Mouse (Mus musculus): ENCODE results near the gene Sec13. TPM values are rescaled to one million over a fixed set of nuclear protein-coding genes. Genes with fewer than 3 reads are reported as not detected.

The Sec13 gene
- polyA plus RNA-seq, 1 experiment = 229 TPM

DNA sequence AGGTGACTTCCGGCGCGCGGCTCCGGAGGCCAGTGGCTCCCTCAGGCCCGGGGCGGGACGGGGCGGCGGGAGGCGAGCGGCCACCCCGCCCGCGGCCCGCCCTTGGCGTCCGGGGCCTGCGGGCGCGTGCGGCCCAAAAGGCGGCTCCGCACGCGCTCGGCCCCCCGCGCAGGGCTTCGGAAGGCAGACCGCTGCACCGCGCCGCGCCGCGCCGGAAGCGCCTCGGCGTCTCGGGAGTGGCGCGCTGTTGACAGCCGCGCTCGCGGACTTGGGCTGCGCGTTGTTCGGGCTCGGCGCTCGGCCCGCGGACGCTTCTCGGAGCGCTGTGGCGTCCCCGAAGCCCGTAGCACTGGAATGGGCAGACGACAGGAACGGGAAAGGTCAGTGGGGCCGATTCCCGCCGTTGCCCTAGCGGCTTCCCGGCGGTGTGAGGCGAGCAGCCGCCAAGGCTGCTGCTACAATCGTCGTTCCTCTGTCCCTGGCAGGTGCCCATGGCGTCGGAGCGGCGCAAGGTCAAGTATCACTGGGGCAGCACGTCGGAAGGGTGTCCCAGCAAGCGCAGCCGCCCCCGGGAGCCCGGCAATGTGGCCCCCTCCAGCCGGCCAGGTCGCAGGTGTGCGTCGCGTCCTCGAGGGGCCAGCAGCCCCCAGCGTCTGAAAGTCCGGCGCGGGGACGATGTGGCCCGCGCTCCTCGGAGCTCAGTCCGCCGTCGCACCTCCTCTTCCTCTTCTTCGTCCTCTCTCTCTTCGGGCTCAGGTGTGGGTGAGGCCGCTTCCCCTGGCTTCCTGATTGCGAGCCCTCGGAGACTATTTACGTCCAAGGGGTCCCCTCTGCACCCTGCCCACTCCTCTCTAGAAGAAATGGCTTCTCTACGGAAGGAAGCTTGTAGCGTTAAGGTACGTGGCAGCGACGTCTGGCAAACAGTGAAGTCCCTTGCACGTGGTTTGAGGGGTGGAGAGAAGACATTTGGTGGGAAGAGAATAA lies 43.0 kb downstream of the Sec13 start:
- peak overlapping the region; percentile 84 for H3K4me2 ChIP-seq (ENCODE audit: low read depth)
- peak; percentile 52 for TF ChIP-seq POLR2AphosphoS2 (IDR thresholded peaks at IDR 0.05; ENCODE audit: insufficient read length, low read depth)
- TF ChIP-seq CEBPB (IDR thresholded peaks at IDR 0.05; ENCODE audit: insufficient read depth, poor library complexity, severe bottlenecking) = no peak
- no peak for TF ChIP-seq E2F4 (IDR thresholded peaks at IDR 0.05; ENCODE audit: insufficient read depth)
- no peak for TF ChIP-seq POLR2A (IDR thresholded peaks at IDR 0.05; ENCODE audit: insufficient read length, low read depth)

DNA sequence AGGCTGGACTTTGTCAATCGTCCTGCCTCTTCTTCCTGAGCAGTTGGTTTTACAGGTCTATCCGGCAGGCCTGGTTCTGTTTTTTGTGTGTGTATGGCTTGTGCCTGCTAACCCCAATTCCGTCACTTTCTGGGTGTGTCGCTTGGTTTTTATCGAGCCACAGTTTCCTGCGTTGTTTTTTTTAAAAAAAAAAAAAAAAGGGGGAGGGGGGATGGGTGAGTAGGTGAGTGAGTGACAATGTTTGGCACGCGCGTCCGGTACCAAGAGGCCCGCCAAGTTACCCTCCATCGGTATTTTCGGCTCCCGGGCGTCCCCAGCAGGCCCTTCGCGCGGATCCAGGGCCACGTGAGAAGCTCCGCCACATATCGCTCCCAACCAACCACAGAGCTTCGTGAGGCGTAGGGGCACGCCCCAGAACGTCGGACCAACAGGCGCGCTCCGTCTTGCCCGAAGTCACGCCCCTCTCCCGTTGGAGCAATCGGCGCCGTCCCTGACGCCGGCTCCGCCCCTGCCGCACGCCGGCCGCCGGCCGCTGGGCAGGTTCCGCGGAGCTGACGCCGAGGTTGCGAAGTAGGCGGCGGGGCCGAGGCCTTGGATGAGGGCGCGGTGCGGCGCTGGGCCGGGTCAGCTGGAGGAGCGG lies 43.8 kb downstream of the Sec13 start, which contains the start of gene Tatdn2:
Gene Tatdn2, plus strand, starts transcription at position 469 of the 640 bp plus-strand sequence.
- no peaks in the 10 kb centered on the region for H3K27me3 ChIP-seq (ENCODE audit: control insufficient read depth, insufficient read depth, insufficient read length)
- H3K79me2 ChIP-seq (ENCODE audit: control insufficient read depth, insufficient read depth) = peaks cover 61% of the 10 kb centered on the region
- H3K36me3 ChIP-seq (ENCODE audit: control insufficient read depth, insufficient read depth) = peaks cover 13% of the 10 kb centered on the region
- TF ChIP-seq MAX (IDR thresholded peaks at IDR 0.05; ENCODE audit: low read depth) (no peak), MYOD1 (IDR thresholded peaks at IDR 0.05; ENCODE audit: control insufficient read depth in 1 of 3, insufficient read length in 2 of 3, low read depth in 2 of 3) (peak in 1 of 3 experiments; percentile 28), POLR2A (IDR thresholded peaks at IDR 0.05; ENCODE audit: insufficient read length, low read depth) (peak; percentile 94), POLR2AphosphoS2 (IDR thresholded peaks at IDR 0.05; ENCODE audit: insufficient read length, low read depth) (peak; percentile 91), USF1 (IDR thresholded peaks at IDR 0.05; ENCODE audit: low read depth) (peak; percentile 72), CEBPB (IDR thresholded peaks at IDR 0.05; ENCODE audit: insufficient read depth, poor library complexity, severe bottlenecking) (no peak), MYOG (IDR thresholded peaks at IDR 0.05; ENCODE audit: control insufficient read depth in 1 of 3, insufficient read depth in 1 of 3, insufficient read length in 2 of 3, low read depth in 2 of 3) (peak in 1 of 3 experiments; percentile 18)
- H3K4me3 ChIP-seq = peak within 1 kb of the TSS; percentile 69
- peak within 1 kb of the TSS; percentile 85 for H3K4me2 ChIP-seq (ENCODE audit: low read depth)
- peak within 1 kb of the TSS; percentile 100 for H3ac ChIP-seq (ENCODE audit: control insufficient read depth, insufficient read length)

More for the DNA sequence above, 43.0 kb downstream of the Sec13 start:
- H3K79me2 ChIP-seq (ENCODE audit: control insufficient read depth, insufficient read depth) = peaks cover 55% of the 10 kb centered on the region
- peaks cover 16% of the 10 kb centered on the region for H3K36me3 ChIP-seq (ENCODE audit: control insufficient read depth, insufficient read depth)
- H3K27me3 ChIP-seq (ENCODE audit: control insufficient read depth, insufficient read depth, insufficient read length) = no peaks in the 10 kb centered on the region
- H3ac ChIP-seq (ENCODE audit: control insufficient read depth, insufficient read length) = peak overlapping the region; percentile 100
- H3K4me3 ChIP-seq = peak overlapping the region; percentile 69

DNA sequence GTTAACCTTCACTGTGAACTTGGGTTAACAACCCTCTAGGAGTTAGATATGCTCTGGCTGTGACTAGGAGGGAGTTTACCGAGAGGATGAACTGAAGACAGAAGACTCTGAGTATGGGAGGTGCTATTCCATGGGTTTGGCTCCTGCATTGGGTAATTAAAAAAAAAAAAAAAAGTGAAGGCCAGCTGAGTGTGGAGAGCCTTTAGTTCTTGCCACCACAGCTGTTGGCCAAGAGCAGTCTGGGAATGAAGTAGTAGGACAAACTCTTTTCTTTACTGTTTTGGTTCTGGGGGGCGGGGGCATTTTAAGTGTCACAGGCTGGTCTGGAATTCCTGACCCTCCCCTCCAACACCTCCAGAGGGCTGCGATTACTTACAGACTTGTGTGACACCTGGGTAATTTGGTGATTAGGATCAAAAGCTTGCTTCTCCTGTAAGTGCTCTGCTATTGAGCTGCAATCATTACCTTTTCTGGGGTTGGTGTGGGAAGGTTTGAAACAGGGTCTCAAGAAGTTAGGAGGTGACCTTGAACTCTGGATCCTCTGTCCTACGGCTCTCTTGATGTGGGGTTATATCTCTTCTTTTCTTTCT lies 44.7 kb downstream of the Sec13 start:
- TF ChIP-seq MAX (IDR thresholded peaks at IDR 0.05; ENCODE audit: low read depth) (no peak), MYOG (IDR thresholded peaks at IDR 0.05; ENCODE audit: control insufficient read depth in 1 of 3, insufficient read depth in 1 of 3, insufficient read length in 2 of 3, low read depth in 2 of 3) (peak in 1 of 3 experiments; percentile 8), SRF (IDR thresholded peaks at IDR 0.05; ENCODE audit: control insufficient read depth, insufficient read length, low read depth) (no peak), MYOD1 (IDR thresholded peaks at IDR 0.05; ENCODE audit: control insufficient read depth in 1 of 3, insufficient read length in 2 of 3, low read depth in 2 of 3) (peak in 2 of 3 experiments; percentile 15 to 17), POLR2AphosphoS2 (IDR thresholded peaks at IDR 0.05; ENCODE audit: insufficient read length, low read depth) (no peak)
- Histone ChIP-seq H3K4me2 (ENCODE audit: low read depth) (peak overlapping the region; percentile 85), H3K36me3 (ENCODE audit: control insufficient read depth, insufficient read depth) (peaks cover 4% of the 10 kb centered on the region), H3ac (ENCODE audit: control insufficient read depth, insufficient read length) (no peak overlapping the region), H3K27me3 (ENCODE audit: control insufficient read depth, insufficient read depth, insufficient read length) (no peaks in the 10 kb centered on the region), H3K79me2 (ENCODE audit: control insufficient read depth, insufficient read depth) (peaks cover 57% of the 10 kb centered on the region), H3K4me3 (peak overlapping the region; percentile 69)

DNA sequence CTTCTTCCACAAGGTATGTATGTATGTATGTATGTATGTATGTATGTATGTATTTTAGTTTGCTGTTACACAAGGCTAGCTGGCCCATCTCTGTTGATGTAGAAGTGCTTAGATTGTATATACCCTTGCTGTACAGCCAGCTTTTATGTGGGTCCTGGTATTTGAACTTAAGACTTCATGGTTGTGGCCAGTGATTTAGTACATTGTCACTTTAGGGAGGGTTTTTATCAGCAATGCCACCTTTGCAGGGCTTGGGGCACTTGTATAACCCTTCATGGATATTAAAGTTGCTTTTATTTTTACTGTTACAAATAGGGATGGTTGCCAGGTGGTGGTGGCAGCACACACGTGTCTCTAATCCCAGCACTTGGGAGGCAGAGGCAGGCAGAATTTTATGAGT lies 45.3 kb downstream of the Sec13 start:
- TF ChIP-seq POLR2A (IDR thresholded peaks at IDR 0.05; ENCODE audit: insufficient read length, low read depth) (no peak), TCF3 (IDR thresholded peaks at IDR 0.05; ENCODE audit: insufficient read length, low read depth) (no peak), CEBPB (IDR thresholded peaks at IDR 0.05; ENCODE audit: insufficient read depth, poor library complexity, severe bottlenecking) (no peak), E2F4 (IDR thresholded peaks at IDR 0.05; ENCODE audit: insufficient read depth) (no peak), MYOD1 (IDR thresholded peaks at IDR 0.05; ENCODE audit: control insufficient read depth in 1 of 3, insufficient read length in 2 of 3, low read depth in 2 of 3) (no peak), TCF12 (IDR thresholded peaks at IDR 0.05; ENCODE audit: insufficient read depth, poor library complexity, severe bottlenecking) (no peak), MAX (IDR thresholded peaks at IDR 0.05; ENCODE audit: low read depth) (no peak), SRF (IDR thresholded peaks at IDR 0.05; ENCODE audit: control insufficient read depth, insufficient read length, low read depth) (no peak), MYOG (IDR thresholded peaks at IDR 0.05; ENCODE audit: control insufficient read depth in 1 of 3, insufficient read depth in 1 of 3, insufficient read length in 2 of 3, low read depth in 2 of 3) (no peak), USF1 (IDR thresholded peaks at IDR 0.05; ENCODE audit: low read depth) (no peak), POLR2AphosphoS2 (IDR thresholded peaks at IDR 0.05; ENCODE audit: insufficient read length, low read depth) (no peak)
- H3ac ChIP-seq (ENCODE audit: control insufficient read depth, insufficient read length) = no peak overlapping the region
- no peaks in the 10 kb centered on the region for H3K36me3 ChIP-seq (ENCODE audit: control insufficient read depth, insufficient read depth)
- H3K4me3 ChIP-seq = no peak overlapping the region
- H3K79me2 ChIP-seq (ENCODE audit: control insufficient read depth, insufficient read depth) = peaks cover 51% of the 10 kb centered on the region
- H3K27me3 ChIP-seq (ENCODE audit: control insufficient read depth, insufficient read depth, insufficient read length) = no peaks in the 10 kb centered on the region
- peak overlapping the region; percentile 85 for H3K4me2 ChIP-seq (ENCODE audit: low read depth)
